Mouse (Mus musculus) midbrain, embryonic 15.5 days (tissue): Measurements from ENCODE around the gene Lemd1. TPM values are rescaled to one million over a fixed set of nuclear protein-coding genes. Genes with fewer than 3 reads are reported as not detected.

Experiments used
- ATAC-seq: fragments of 200-750 bp; cut with Nextera tagmentation; replicated peaks from 2 replicates; pipeline ENCODE4 v1.8.0; 2017; ENCODE audit warnings: moderate TSS enrichment
- H3K27ac ChIP-seq: fragments of 300-500 bp; sonication (generic); 2 replicates; pipeline ENCODE4 v1.5.1; 2015; ENCODE audit warnings: mild to moderate bottlenecking, inconsistent platforms
- H3K27me3 ChIP-seq: fragments of 300-500 bp; sonication (generic); replicated peaks from 2 replicates; pipeline ENCODE4 v1.6.1; 2015; ENCODE audit warnings: inconsistent platforms
- H3K36me3 ChIP-seq: fragments of 300-500 bp; sonication (generic); replicated peaks from 2 replicates; pipeline ENCODE4 v1.6.1; 2015; ENCODE audit warnings: inconsistent platforms
- H3K4me1 ChIP-seq: fragments of 300-500 bp; sonication (generic); 2 replicates; pipeline ENCODE4 v1.6.1; 2015; ENCODE audit warnings: inconsistent platforms
- H3K4me2 ChIP-seq: fragments of 300-500 bp; sonication (generic); 2 replicates; pipeline ENCODE4 v1.6.1; 2015; ENCODE audit warnings: inconsistent platforms, mild to moderate bottlenecking, moderate library complexity
- H3K4me3 ChIP-seq: fragments of 300-500 bp; sonication (generic); 2 replicates; pipeline ENCODE4 v1.5.1; 2015; ENCODE audit warnings: mild to moderate bottlenecking, inconsistent platforms
- H3K9ac ChIP-seq: fragments of 300-500 bp; sonication (generic); 2 replicates; pipeline ENCODE4 v1.6.1; 2015; ENCODE audit warnings: mild to moderate bottlenecking, inconsistent platforms
- H3K9me3 ChIP-seq: fragments of 300-500 bp; sonication (generic); 2 replicates; pipeline ENCODE4 v1.6.1; 2016; ENCODE audit warnings: inconsistent platforms
- WGBS: fragments of 180-500 bp; shearing (Covaris S2); methylation state at CpG from one replicate; pipeline ENCODE4 v1.1.7; 2015; ENCODE audit warnings: mixed read lengths; 5-methylcytosine and 5-hydroxymethylcytosine counted together
- microRNA counts: library from miRNA; unstranded; fragments of <30 nt; microRNA quantifications from one replicate; lab custom pipeline; 2016
- microRNA-seq: library from miRNA; unstranded; fragments of <30 nt; microRNA quantifications from one replicate; pipeline ENCODE4, GENCODE M21; 2016
- polyA plus RNA-seq: library from polyadenylated mRNA; unstranded; fragments of >200 nt; fragmentation: Nextera tagmentation; extraction: Ambion mirVana; gene quantifications from 2 replicates; pipeline ENCODE4 v1.2.1, GENCODE M21; 2015

Gene Lemd1
- polyA plus RNA-seq, 1 experiment from 2014 or later: 19.8 TPM

- WGBS: 61% methylated on average over 9 of the region's 9 CpGs
- Histone ChIP-seq H3K4me3 (no peak overlapping the region), H3K27me3 (no peaks in the 10 kb centered on the region), H3K4me2 (no peak overlapping the region), H3K36me3 (no peaks in the 10 kb centered on the region), H3K9ac (no peak overlapping the region), H3K27ac (no peak overlapping the region), H3K9me3 (no peaks in the 10 kb centered on the region), H3K4me1 (peaks cover 32% of the 10 kb centered on the region)
- no peak for ATAC-seq
Observed at GRCm38 (mm10) chr1:132304618-132305214, 113.5 kb downstream of the Lemd1 start.

- no peak overlapping the region for H3K27ac ChIP-seq
- peaks cover 23% of the 10 kb centered on the region for H3K4me1 ChIP-seq
- no peak overlapping the region for H3K4me3 ChIP-seq
- H3K36me3 ChIP-seq: no peaks in the 10 kb centered on the region
- no peak overlapping the region for H3K9ac ChIP-seq
- H3K9me3 ChIP-seq: no peaks in the 10 kb centered on the region
- WGBS: 49% methylated on average over 4 of the region's 4 CpGs
- ATAC-seq: no peak
- H3K4me2 ChIP-seq: no peak overlapping the region
- H3K27me3 ChIP-seq: no peaks in the 10 kb centered on the region
Observed at GRCm38 (mm10) chr1:132306160-132306559, 114.9 kb downstream of the Lemd1 start.

DNA sequence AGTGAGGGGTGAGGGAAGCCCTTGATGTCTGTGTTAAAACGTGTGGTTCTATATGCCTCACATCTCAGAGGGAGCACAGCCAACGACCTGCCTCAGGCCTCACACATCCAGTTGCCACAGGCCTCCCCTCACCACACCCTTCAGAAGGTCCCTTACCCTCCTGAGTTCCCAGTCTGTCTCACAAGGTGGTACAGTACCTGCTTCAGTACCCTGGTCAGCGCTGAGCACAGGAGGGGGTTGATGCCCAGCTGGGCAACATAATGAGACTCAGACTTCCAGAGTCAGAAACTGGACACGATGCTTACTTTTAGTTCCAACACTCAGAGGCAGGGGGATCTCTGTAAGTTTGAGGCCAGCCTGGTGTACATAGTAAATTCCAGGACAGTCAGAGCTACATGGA lies 115.6 kb downstream of the Lemd1 start:
- Histone ChIP-seq H3K27ac (no peak overlapping the region), H3K4me1 (peaks cover 16% of the 10 kb centered on the region), H3K9ac (no peak overlapping the region), H3K4me3 (no peak overlapping the region), H3K36me3 (no peaks in the 10 kb centered on the region), H3K4me2 (no peak overlapping the region), H3K27me3 (no peaks in the 10 kb centered on the region), H3K9me3 (no peaks in the 10 kb centered on the region)
- WGBS: 25% methylated on average over 4 of the region's 4 CpGs
- ATAC-seq: no peak

- Histone ChIP-seq H3K9me3 (no peaks in the 10 kb centered on the region), H3K9ac (no peak overlapping the region), H3K4me2 (no peak overlapping the region), H3K27me3 (no peaks in the 10 kb centered on the region), H3K4me1 (0 out of 2 replicates have a peak, but pooled peaks cover 7% of the 10 kb centered on the region), H3K4me3 (no peak overlapping the region), H3K36me3 (no peaks in the 10 kb centered on the region), H3K27ac (no peak overlapping the region)
- 82% methylated on average over 6 of the region's 6 CpGs for WGBS
- ATAC-seq: no peak
Observed at GRCm38 (mm10) chr1:132307962-132308361, 116.7 kb downstream of the Lemd1 start.

- H3K4me3 ChIP-seq: no peak overlapping the region
- no peaks in the 10 kb centered on the region for H3K27me3 ChIP-seq
- ATAC-seq: no peak; the same call in 1 of the 2 replicates
- no peaks in the 10 kb centered on the region for H3K36me3 ChIP-seq
- no peaks in the 10 kb centered on the region for H3K9me3 ChIP-seq
- WGBS: 84% methylated on average over 7 of the region's 7 CpGs
- H3K4me2 ChIP-seq: no peak overlapping the region
- H3K9ac ChIP-seq: no peak overlapping the region
- H3K27ac ChIP-seq: no peak overlapping the region
- no peaks in the 10 kb centered on the region for H3K4me1 ChIP-seq
Observed at GRCm38 (mm10) chr1:132308674-132309073, 117.4 kb downstream of the Lemd1 start.

MicroRNAs encoded within 50 kb of the gene (microRNA counts, 519-probe panel; counts per million panel counts)
- microRNA mmu-miR-135b (lab: Ali Mortazavi, UCI): 4,058 counts per million, percentile 91 among the panel's probes with 10 or more counts

Small RNA genes lying within 50 kb of the gene (microRNA-seq; reads per million reads assigned to microRNA genes)
- 12,354 reads per million, percentile 97 among the genes with 10 or more reads in this experiment for gene Mir135b

Other genes starting within 250 kb of the Lemd1 start
- gene Slc45a3, start 228.5 kb upstream of the Lemd1 start, polyA plus RNA-seq: 1.9 and 3.5 TPM in 2 replicates
- 12.7 and 13.1 TPM in 2 replicates for gene Elk4, start 183.8 kb upstream of the Lemd1 start, polyA plus RNA-seq
- 7.8 and 8.5 TPM in 2 replicates for gene Mfsd4a, start 123.4 kb upstream of the Lemd1 start, polyA plus RNA-seq
- 1.1 and 1.5 TPM in 2 replicates for gene Cdk18, start 51.7 kb upstream of the Lemd1 start, polyA plus RNA-seq
- gene AC124108.1, start within 50 bp of the Lemd1 start, polyA plus RNA-seq: 3.7 and 3.8 TPM in 2 replicates
- 0.58 TPM in 1 of 2 replicates, not detected in the other for gene Gm10188, start 38.3 kb downstream of the Lemd1 start, polyA plus RNA-seq
- gene Klhdc8a, start 107.2 kb downstream of the Lemd1 start, polyA plus RNA-seq: 10.7 and 11.5 TPM in 2 replicates
- gene Nuak2, start 124.7 kb downstream of the Lemd1 start, polyA plus RNA-seq: 26.1 and 27.9 TPM in 2 replicates
- 38.4 and 39.4 TPM in 2 replicates for gene Tmcc2, start 199.8 kb downstream of the Lemd1 start, polyA plus RNA-seq
- 12.1 and 12.4 TPM in 2 replicates for gene Dstyk, start 226.1 kb downstream of the Lemd1 start, polyA plus RNA-seq